27 mouse cellular contexts compared by ENCODE assay signal in the genomic region with DNA sequence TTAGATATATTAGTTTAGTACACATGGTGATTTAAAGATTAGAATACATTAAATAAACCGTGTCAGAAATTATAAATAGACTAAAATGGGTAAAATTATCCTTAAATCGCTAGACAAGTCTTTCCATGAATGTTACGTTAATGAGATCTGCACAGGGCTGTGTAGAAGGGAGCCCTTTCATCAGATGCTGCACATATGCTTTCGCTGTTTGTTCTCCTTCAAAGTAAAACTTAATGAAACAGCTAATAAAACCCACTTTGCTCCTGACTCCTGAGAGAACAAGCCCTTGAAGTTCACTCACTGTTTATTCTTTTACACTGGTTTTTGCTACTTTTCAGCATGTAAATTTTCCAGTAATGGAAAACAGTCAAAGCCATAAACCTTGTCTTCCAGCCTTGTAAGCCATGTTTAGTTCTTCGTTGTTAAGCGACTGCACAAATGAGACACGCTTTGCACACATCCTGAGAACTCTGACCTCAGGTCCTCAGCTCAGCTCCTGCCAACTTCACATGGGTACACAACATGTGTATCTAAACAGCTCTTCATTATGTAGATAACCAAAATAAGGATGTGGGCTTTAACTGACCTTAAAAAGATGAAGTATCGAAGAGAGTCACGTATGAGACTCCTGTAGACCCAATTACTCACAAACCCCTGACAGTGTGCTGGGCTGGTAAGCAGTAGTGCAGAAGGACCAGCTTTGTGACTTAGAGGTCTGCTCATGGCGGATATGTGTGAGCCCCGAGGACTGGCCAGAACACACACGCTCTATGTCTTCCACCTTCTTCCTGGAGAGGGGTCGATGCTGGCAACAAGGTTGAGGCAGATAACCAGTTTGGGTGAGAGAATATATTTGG. TPM values are rescaled to one million over a fixed set of nuclear protein-coding genes. Genes with fewer than 3 reads are reported as not detected.
DNase-seq lines count a peak whose midpoint lies in the region; ATAC-seq and TF ChIP-seq lines count a peak whose summit lies in the region.
"Had no signal": no experiment of that assay in that cellular context is flagged by ENCODE, and none has a peak within 500 bp of the region (broad histone marks: within the 10 kb centered on the region; RNA-seq: fewer than 3 reads in every experiment).

No protein-coding gene starts in this region.

- DNase-seq in forelimb bud, embryonic 11.5 days (ENCODE audit: low read depth, low spot score): peak; percentile 84
- DNase-seq in hindlimb bud, embryonic 11.5 days (ENCODE audit: extremely low spot score, low read depth, low spot score): peak; percentile 80
- no peak for DNase-seq in forebrain, postnatal 0 days
- DNase-seq in gastrocnemius, postnatal 25 days: no peak
- DNase-seq: adrenal gland, adult 8-10 months; adrenal gland, postnatal 25 days; cerebellum, adult 18-20 months; cerebellum, adult 9-10 months; cerebellum, postnatal 14 days; gastrocnemius, adult 2 months; gastrocnemius, postnatal 14 days; heart, adult 2 months; heart, postnatal 14 days had no signal

- H3K4me1 ChIP-seq in limb, embryonic 12.5 days (replicated peaks): peaks cover 21% of the 10 kb centered on the region
- H3K4me1 ChIP-seq in limb, embryonic 15.5 days: 0 out of 2 replicates have a peak, but pooled peaks cover 6% of the 10 kb centered on the region
- H3K4me1 ChIP-seq in forebrain, postnatal 0 days (ENCODE audit: insufficient read depth): no peaks in the 10 kb centered on the region
- H3K4me1 ChIP-seq: embryonic facial prominence, embryonic 10.5 days; embryonic facial prominence, embryonic 13.5 days; forebrain, embryonic 12.5 days; forebrain, embryonic 15.5 days; heart, embryonic 10.5 days; hindbrain, embryonic 13.5 days had no signal

- 24% methylated on average over 13 of the region's 13 CpGs for WGBS in limb, embryonic 12.5 days
- 34% methylated on average over 13 of the region's 13 CpGs for whole genome bisulfite sequencing in limb, embryonic 15.5 days
- WGBS in forebrain, postnatal 0 days: 83% methylated on average over 13 of the region's 13 CpGs

- H3K27me3 ChIP-seq in limb, embryonic 12.5 days: no peaks in the 10 kb centered on the region
- no peaks in the 10 kb centered on the region for H3K27me3 ChIP-seq in limb, embryonic 15.5 days
- H3K27me3 ChIP-seq in forebrain, postnatal 0 days (ENCODE audit: insufficient read depth, low read length): no peaks in the 10 kb centered on the region
- H3K27me3 ChIP-seq: embryonic facial prominence, embryonic 13.5 days; forebrain, embryonic 12.5 days; forebrain, embryonic 15.5 days; heart, embryonic 13.5 days; hindbrain, embryonic 13.5 days had no signal

- ATAC-seq in limb, embryonic 12.5 days (ENCODE audit: insufficient number of reproducible peaks, insufficient read depth, low FRiP score, low TSS enrichment, low read depth): peak; percentile 67; the same call in 1 of the 2 replicates
- ATAC-seq in limb, embryonic 15.5 days (ENCODE audit: insufficient number of reproducible peaks, low FRiP score, low TSS enrichment, low read depth): no peak
- ATAC-seq in forebrain, postnatal 0 days: no peak
- ATAC-seq: activated CD4-positive, CD25-positive, alpha-beta regulatory T cell, adult 4 months; forebrain, embryonic 15.5 days; hindbrain, embryonic 16.5 days; inflammation-experienced regulatory T-cells, adult 6 months; intestine, embryonic 16.5 days had no signal

- no peaks in the 10 kb centered on the region for H3K36me3 ChIP-seq in limb, embryonic 12.5 days
- no peaks in the 10 kb centered on the region for H3K36me3 ChIP-seq in limb, embryonic 15.5 days
- no peaks in the 10 kb centered on the region for H3K36me3 ChIP-seq in forebrain, postnatal 0 days (ENCODE audit: insufficient read depth)
- H3K36me3 ChIP-seq: embryonic facial prominence, embryonic 10.5 days; embryonic facial prominence, embryonic 13.5 days; forebrain, embryonic 12.5 days; forebrain, embryonic 15.5 days; heart, embryonic 10.5 days; heart, embryonic 13.5 days; hindbrain, embryonic 13.5 days had no signal

- H3K4me3 ChIP-seq in limb, embryonic 12.5 days (replicated peaks): no peak overlapping the region
- H3K4me3 ChIP-seq in limb, embryonic 15.5 days: no peak overlapping the region
- no peak overlapping the region for H3K4me3 ChIP-seq in forebrain, postnatal 0 days (ENCODE audit: low read depth, low read length)
- H3K4me3 ChIP-seq: embryonic facial prominence, embryonic 10.5 days; embryonic facial prominence, embryonic 13.5 days; erythroblast, embryonic 14.5 days; forebrain, embryonic 12.5 days; forebrain, embryonic 15.5 days; gastrocnemius, adult 2 months; heart, adult 2 months; heart, embryonic 10.5 days; heart, embryonic 13.5 days; hindbrain, embryonic 13.5 days had no signal

- no peak for TF ChIP-seq CTCF in forebrain, postnatal 0 days (IDR thresholded peaks at IDR 0.05; ENCODE audit: low read depth)

- H3K27ac ChIP-seq in limb, embryonic 12.5 days: peak overlapping the region; percentile 88
- 0 out of 2 replicates have a peak overlapping the region, but pooled peaks have one; percentile 38 for H3K27ac ChIP-seq in limb, embryonic 15.5 days
- no peak overlapping the region for H3K27ac ChIP-seq in forebrain, postnatal 0 days (ENCODE audit: low read depth, low read length)
- H3K27ac ChIP-seq: embryonic facial prominence, embryonic 10.5 days; embryonic facial prominence, embryonic 13.5 days; forebrain, embryonic 12.5 days; forebrain, embryonic 15.5 days; gastrocnemius, adult 2 months; heart, adult 2 months; heart, embryonic 10.5 days; heart, embryonic 13.5 days; hindbrain, embryonic 13.5 days had no signal

- H3K9me3 ChIP-seq in limb, embryonic 12.5 days: no peaks in the 10 kb centered on the region
- H3K9me3 ChIP-seq in limb, embryonic 15.5 days: no peaks in the 10 kb centered on the region
- H3K9me3 ChIP-seq in forebrain, postnatal 0 days (ENCODE audit: low read length): no peaks in the 10 kb centered on the region
- H3K9me3 ChIP-seq: embryonic facial prominence, embryonic 10.5 days; embryonic facial prominence, embryonic 13.5 days; forebrain, embryonic 12.5 days; forebrain, embryonic 15.5 days; heart, embryonic 10.5 days; heart, embryonic 13.5 days; hindbrain, embryonic 13.5 days had no signal

- peak overlapping the region; percentile 35 for H3K4me2 ChIP-seq in limb, embryonic 12.5 days
- H3K4me2 ChIP-seq in limb, embryonic 15.5 days: no peak overlapping the region
- no peak overlapping the region for H3K4me2 ChIP-seq in forebrain, postnatal 0 days (ENCODE audit: low read depth)
- H3K4me2 ChIP-seq: embryonic facial prominence, embryonic 13.5 days; forebrain, embryonic 12.5 days; forebrain, embryonic 15.5 days; heart, embryonic 13.5 days; hindbrain, embryonic 13.5 days had no signal

- H3K9ac ChIP-seq in limb, embryonic 12.5 days (replicated peaks): no peak overlapping the region
- no peak overlapping the region for H3K9ac ChIP-seq in limb, embryonic 15.5 days
- H3K9ac ChIP-seq in forebrain, postnatal 0 days: no peak overlapping the region
- H3K9ac ChIP-seq: embryonic facial prominence, embryonic 13.5 days; forebrain, embryonic 12.5 days; forebrain, embryonic 15.5 days; heart, embryonic 13.5 days; hindbrain, embryonic 13.5 days had no signal

RNA-seq across cellular contexts. Expression of a gene that starts 36.2 kb away (rescaled TPM):
- 15.4 and 16.1 TPM in 2 replicates for polyA plus RNA-seq in limb, embryonic 12.5 days (2016; fragmentation: Nextera tagmentation; extraction: Ambion mirVana)
- 15.4 and 17.8 TPM in 2 replicates for polyA plus RNA-seq in limb, embryonic 15.5 days (2015; fragmentation: Nextera tagmentation; extraction: Ambion mirVana)
- 5.2 and 7.5 TPM in 2 replicates for total RNA-seq in forebrain, postnatal 0 days (2014; rRNA removed)
- polyA plus RNA-seq in forebrain, postnatal 0 days (2015; fragmentation: Nextera tagmentation; extraction: Ambion mirVana): 7.6 and 10.7 TPM in 2 replicates
- 1 to 10 TPM; 8.8 to 9.8 TPM for total RNA-seq in gastrocnemius, postnatal 25 days (2021)
- polyA plus RNA-seq: erythroblast, embryonic 14.5 days had no signal

Comparison
In these comparisons a context has a peak if more than half of its experiments do, and no peak if none do; other contexts are left out.
1. DNase-seq: peak in forelimb bud, embryonic 11.5 days (single experiment) and hindlimb bud, embryonic 11.5 days (single experiment); none in forebrain, postnatal 0 days (single experiment) and gastrocnemius, postnatal 25 days (single experiment).